Mouse (Mus musculus): Measurements from ENCODE around the gene Cep128.

DNA sequence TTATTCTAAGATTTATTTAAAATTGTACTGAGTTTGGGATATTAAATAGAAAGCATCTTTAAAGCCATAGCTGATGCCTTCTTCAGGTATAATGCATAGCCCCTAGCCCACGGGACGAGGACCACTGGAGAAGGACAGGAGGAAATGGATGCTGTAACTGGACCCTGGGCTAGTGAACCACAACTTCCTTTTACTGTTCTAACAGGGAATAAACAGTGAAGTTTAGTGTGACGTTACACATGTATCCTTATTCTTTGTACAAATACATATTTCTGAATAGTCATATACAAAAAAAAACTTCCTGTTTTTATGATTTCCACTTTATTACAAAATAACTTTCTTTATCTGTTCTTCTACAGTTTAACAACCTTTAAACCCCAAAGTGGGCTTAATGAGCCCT is 376.0 kb downstream of the Cep128 start:
- TF ChIP-seq USF1 (IDR thresholded peaks at IDR 0.05; ENCODE audit: low read depth, low read length) (no peak), SIN3A (IDR thresholded peaks at IDR 0.05; ENCODE audit: low read length) (no peak), ZNF384 (IDR thresholded peaks at IDR 0.05; ENCODE audit: low read depth, low read length) (no peak), POLR2A (IDR thresholded peaks at IDR 0.05; ENCODE audit: control insufficient read depth in 1 of 2, insufficient read depth in 1 of 2, low read depth in 1 of 2, low read length in 2 of 2, poor library complexity in 1 of 2) (no peak)
